Mouse (Mus musculus) bone marrow macrophage, adult 2 months (primary cell): Measurements from ENCODE around the gene B830017H08Rik.

Source experiments
- CTCF ChIP-seq: IDR thresholded peaks from 2 replicates; pipeline ENCODE4 v1.5.1; 2012; ENCODE audit warnings: low read depth, mild to moderate bottlenecking, low read length, moderate library complexity
- POLR2A ChIP-seq: IDR thresholded peaks from 2 replicates; pipeline ENCODE4 v1.6.1; 2012; ENCODE audit warnings: mild to moderate bottlenecking, low read depth, low read length, borderline replicate concordance

DNA sequence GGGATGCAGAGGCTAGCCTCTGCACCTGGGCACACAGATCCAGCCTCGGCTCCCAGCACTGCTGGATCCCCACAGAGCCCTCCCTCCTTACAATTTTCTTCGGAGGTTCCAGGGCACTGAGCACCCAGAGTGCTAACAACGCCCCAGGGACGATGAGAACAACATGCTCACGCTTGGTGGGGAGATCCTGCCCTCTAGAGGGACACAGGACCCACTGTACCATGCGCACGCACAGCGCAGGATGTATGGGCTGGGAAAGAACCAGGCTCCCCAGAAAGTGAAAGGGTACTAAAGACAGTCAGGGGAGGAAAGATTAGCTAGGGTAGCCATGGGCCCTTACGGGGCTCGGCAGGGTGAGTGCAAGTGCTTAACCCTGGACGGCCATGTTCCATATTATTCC is 1.1 kb upstream of the B830017H08Rik start:
- TF ChIP-seq POLR2A: no peak
- TF ChIP-seq CTCF: no peak
